Mouse (Mus musculus): Measurements from ENCODE around the gene Kras. TPM values are rescaled to one million over a fixed set of nuclear protein-coding genes. Genes with fewer than 3 reads are reported as not detected.

Kras gene
- 142 to 168 TPM (median 154 TPM) in 4 replicates for total RNA-seq (2023)

DNA sequence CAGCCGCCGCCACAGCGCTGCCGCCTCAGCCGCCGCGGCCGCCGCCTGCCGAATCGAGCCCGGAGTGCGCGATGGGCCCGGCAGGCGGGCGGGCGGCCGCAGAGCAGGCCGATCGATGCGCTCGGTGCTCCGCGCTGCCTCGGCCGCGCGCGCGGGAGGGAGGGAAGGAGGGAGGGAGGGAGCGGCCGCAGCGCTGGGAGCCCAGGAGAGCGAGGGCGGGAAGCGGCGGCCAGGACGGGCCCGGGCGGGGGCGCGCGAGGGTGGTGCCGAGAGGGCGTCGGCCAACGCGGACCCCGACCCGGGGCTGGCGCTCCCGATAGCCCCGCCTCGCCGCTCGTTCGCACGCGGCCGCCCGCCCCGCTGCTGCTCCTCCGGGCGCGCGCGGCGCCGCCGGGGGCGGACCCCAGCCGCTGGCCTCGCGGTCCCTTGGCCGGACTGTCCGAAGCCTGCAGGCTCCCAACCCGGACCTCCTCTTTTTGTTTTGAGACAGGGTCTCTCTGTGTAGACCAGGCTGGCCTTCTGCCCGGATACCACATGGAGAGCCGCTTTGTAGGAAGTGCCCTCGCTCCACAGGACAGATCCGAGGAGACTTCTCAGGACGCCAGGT is at the start of gene Kras:
Gene Kras, minus strand, starts transcription at position 55 of the 607 bp plus-strand sequence.

GRCm38 (mm10) chr6:145210816-145211338 is 39.2 kb downstream of the Kras start, which contains the start of the genes Casc1 and Etfrf1:
TSS of gene Casc1 (minus strand) at chr6:145211005.
TSS of gene Etfrf1 (plus strand) at chr6:145211134.

Other genes with a start within 250 kb of the Kras start
- 0.47 to 1.5 TPM (median 0.60 TPM) in 3 of 4 replicates, not detected in the other for gene Bcat1, start 174.1 kb downstream of the Kras start, total RNA-seq (2023)
- gene Lrmp, start 134.6 kb downstream of the Kras start, total RNA-seq (2023) = 339 to 440 TPM (median 378 TPM) in 4 replicates
- 1.9 to 2.3 TPM (median 2.1 TPM) in 4 replicates for gene Casc1, start 39.2 kb downstream of the Kras start, total RNA-seq (2023)
- gene Etfrf1, start 39.1 kb downstream of the Kras start, total RNA-seq (2023) = 9.1 to 13.4 TPM (median 12.4 TPM) in 4 replicates